Comparison of ENCODE assay signal across 8 mouse cellular contexts in the genomic region with DNA sequence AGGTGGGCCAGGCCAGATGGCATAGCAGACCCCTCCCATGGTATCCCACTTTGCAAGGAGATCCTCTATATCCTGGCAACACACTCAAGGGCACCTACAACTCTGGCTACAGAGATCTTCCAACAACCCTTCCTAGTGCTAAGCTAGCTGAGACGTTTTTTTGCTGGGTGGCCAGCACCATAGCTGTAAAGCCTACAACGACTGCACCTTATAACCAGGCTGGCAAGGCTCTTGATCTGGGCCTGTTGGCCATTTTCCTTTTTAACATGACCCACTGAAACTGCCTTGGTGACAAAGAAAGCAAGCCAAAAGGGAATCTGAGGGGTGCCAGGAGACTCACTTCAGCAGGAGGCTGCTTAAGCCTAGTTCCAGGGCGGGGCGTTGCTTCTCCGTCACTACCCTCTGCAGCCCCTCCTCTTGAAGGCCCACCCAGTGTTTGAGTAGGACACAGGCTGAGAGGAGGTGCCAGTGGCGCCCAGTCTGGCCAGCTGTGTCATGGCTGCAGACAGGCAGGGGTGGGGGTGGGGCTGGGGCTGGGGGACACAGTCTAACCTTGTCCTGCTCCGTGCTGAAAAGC. TPM values are rescaled to one million over a fixed set of nuclear protein-coding genes. Genes with fewer than 3 reads are reported as not detected.
A peak's percentile ranks its signal among the peaks of the same experiment; 100 is the strongest.
DNase-seq lines count a peak whose midpoint lies in the region; ATAC-seq and TF ChIP-seq lines count a peak whose summit lies in the region.

No protein-coding gene starts in this region.

- no peaks in the 10 kb centered on the region for H3K27me3 ChIP-seq in forebrain, embryonic 12.5 days
- H3K27me3 ChIP-seq in hindbrain, embryonic 10.5 days (ENCODE audit: insufficient read depth, poor library complexity, severe bottlenecking), result no peaks in the 10 kb centered on the region

- no peaks in the 10 kb centered on the region for H3K36me3 ChIP-seq in forebrain, embryonic 12.5 days (replicated peaks)
- 0 out of 2 replicates have a peak, but pooled peaks cover under 1% of the 10 kb centered on the region for H3K36me3 ChIP-seq in hindbrain, embryonic 10.5 days

- no peak for DNase-seq in layer of hippocampus, adult 2 months (ENCODE audit: low spot score in 2 of 2)
- DNase-seq in layer of hippocampus, postnatal 36 days, result no peak
- no peak for DNase-seq in hindbrain, embryonic 10.5 days (ENCODE audit: low spot score)
- peak; percentile 51 for DNase-seq in lung, adult 2 months
- DNase-seq in thymus, postnatal 36 days, result no peak

- peak overlapping the region; percentile 90 for H3K27ac ChIP-seq in layer of hippocampus, adult 2 months
- H3K27ac ChIP-seq in forebrain, embryonic 12.5 days, result peak overlapping the region; percentile 21; the same call in 1 of the 2 replicates
- H3K27ac ChIP-seq in hindbrain, embryonic 10.5 days, result peak overlapping the region; percentile 74

- H3K9ac ChIP-seq in forebrain, embryonic 12.5 days, result no peak overlapping the region

- WGBS in forebrain, embryonic 12.5 days, result 26% methylated on average over 7 of the region's 7 CpGs
- WGBS in hindbrain, embryonic 10.5 days, result 24% methylated on average over 7 of the region's 7 CpGs
- 12% methylated on average over 7 of the region's 7 CpGs for WGBS in lung, adult 2 months

- TF ChIP-seq POLR2A in lung, adult 2 months (IDR thresholded peaks at IDR 0.05; ENCODE audit: borderline replicate concordance, extremely low read depth, low read depth, low read length), result peak; percentile 40; the same call in 1 of the 2 replicates

- peak; percentile 37; the same call in 1 of the 2 replicates for ATAC-seq in forebrain, embryonic 12.5 days (ENCODE audit: low FRiP score)
- ATAC-seq in neutrophil, adult 5-6 weeks (ENCODE audit: extremely low read depth, insufficient number of reproducible peaks, low FRiP score, poor library complexity, severe bottlenecking), result peak; percentile 21
- ATAC-seq in erythroblast, adult 5-6 weeks (replicated peaks; ENCODE audit: low FRiP score, poor library complexity, severe bottlenecking), result no peak

- no peak overlapping the region for H3K4me3 ChIP-seq in layer of hippocampus, adult 2 months
- H3K4me3 ChIP-seq in forebrain, embryonic 12.5 days (replicated peaks), result no peak overlapping the region
- no peak overlapping the region for H3K4me3 ChIP-seq in hindbrain, embryonic 10.5 days
- peak overlapping the region; percentile 4 for H3K4me3 ChIP-seq in lung, adult 2 months (replicated peaks; ENCODE audit: extremely low read depth, low read depth, low read length)

- no peak overlapping the region for H3K4me2 ChIP-seq in forebrain, embryonic 12.5 days

- H3K9me3 ChIP-seq in forebrain, embryonic 12.5 days, result no peaks in the 10 kb centered on the region
- no peaks in the 10 kb centered on the region for H3K9me3 ChIP-seq in hindbrain, embryonic 10.5 days

- no peak for TF ChIP-seq CTCF in layer of hippocampus, adult 2 months (conservative IDR thresholded peaks at IDR 0.05)
- no peak for TF ChIP-seq CTCF in lung, adult 2 months (IDR thresholded peaks at IDR 0.05; ENCODE audit: insufficient read depth, low read length)

- peaks cover 63% of the 10 kb centered on the region for H3K4me1 ChIP-seq in forebrain, embryonic 12.5 days
- H3K4me1 ChIP-seq in hindbrain, embryonic 10.5 days (replicated peaks), result peaks cover 70% of the 10 kb centered on the region
- peaks cover 84% of the 10 kb centered on the region for H3K4me1 ChIP-seq in lung, adult 2 months (ENCODE audit: control insufficient read depth, insufficient read depth, low read length)

RNA-seq across cellular contexts. Expression of gene E030018B13Rik, which starts 4.3 kb away (rescaled TPM):
- total RNA-seq in layer of hippocampus, adult 2 months (2021), result not detected
- total RNA-seq in layer of hippocampus, postnatal 36 days (2021), result not detected
- polyA plus RNA-seq in forebrain, embryonic 12.5 days (2016; fragmentation: Nextera tagmentation; extraction: Ambion mirVana), result not detected in 2 replicates
- polyA plus RNA-seq in hindbrain, embryonic 10.5 days (2016; fragmentation: Nextera tagmentation; extraction: Ambion mirVana), result not detected in 2 replicates
- polyA plus RNA-seq in lung, adult 2 months (2012; rRNA removed), result not detected in 2 replicates
- not detected in 2 replicates for total RNA-seq in neutrophil, adult 5-6 weeks (2017)
- total RNA-seq in erythroblast, adult 5-6 weeks (2015; ENCODE audit: low replicate concordance), result not detected in 2 replicates
- total RNA-seq in erythroblast, adult 5-6 weeks (2017; ENCODE audit: low replicate concordance), result not detected in 2 replicates

RNA-seq across cellular contexts. Expression of gene Klf13, which starts 26.4 kb away (rescaled TPM):
- 100 to 1,000 TPM; 200 to 216 TPM for total RNA-seq in layer of hippocampus, adult 2 months (2021)
- total RNA-seq in layer of hippocampus, postnatal 36 days (2021), result 100 to 1,000 TPM; 189 to 211 TPM
- polyA plus RNA-seq in forebrain, embryonic 12.5 days (2016; fragmentation: Nextera tagmentation; extraction: Ambion mirVana), result 21.9 and 26.1 TPM in 2 replicates
- polyA plus RNA-seq in hindbrain, embryonic 10.5 days (2016; fragmentation: Nextera tagmentation; extraction: Ambion mirVana), result 31.7 and 33.4 TPM in 2 replicates
- polyA plus RNA-seq in lung, adult 2 months (2012; rRNA removed), result 88.4 and 109 TPM in 2 replicates
- total RNA-seq in neutrophil, adult 5-6 weeks (2017), result 118 and 138 TPM in 2 replicates
- total RNA-seq in erythroblast, adult 5-6 weeks (2015; ENCODE audit: low replicate concordance), result 29.4 and 32.6 TPM in 2 replicates
- total RNA-seq in erythroblast, adult 5-6 weeks (2017; ENCODE audit: low replicate concordance), result 16.7 and 36.9 TPM in 2 replicates

Comparison
In these comparisons a context has a peak if more than half of its experiments do, and no peak if none do; other contexts are left out.
1. H3K27ac ChIP-seq: peak in every context shown above with its lines; median percentile 90 in layer of hippocampus, adult 2 months; 74 in hindbrain, embryonic 10.5 days; 21 in forebrain, embryonic 12.5 days.